Mouse (Mus musculus) cerebellum, postnatal 36 days (tissue): ENCODE measurements around the gene Traf3.
A peak's percentile ranks its signal among the peaks of the same experiment; 100 is the strongest.

Source experiments
- DNase-seq, 2 experiments: peaks; one replicate each; pipeline ENCODE4 v3.0.0; 2021 to 2022; ENCODE audit warnings: mixed read lengths in 2 of 2

The Traf3 gene

GRCm38 (mm10) chr12:111153946-111154345 lies 12.2 kb upstream of the Traf3 start:
- no peak for DNase-seq

GRCm38 (mm10) chr12:111154641-111155040 lies 11.5 kb upstream of the Traf3 start:
- no peak for DNase-seq

- no peak for DNase-seq
Measured at GRCm38 (mm10) chr12:111155756-111156155, 10.4 kb upstream of the Traf3 start.

GRCm38 (mm10) chr12:111159659-111160428 lies 6.3 kb upstream of the Traf3 start:
- DNase-seq: no peak

- no peak for DNase-seq
Measured at GRCm38 (mm10) chr12:111160871-111161270, 5.3 kb upstream of the Traf3 start.

GRCm38 (mm10) chr12:111161943-111162311 lies 4.2 kb upstream of the Traf3 start:
- DNase-seq: no peak

GRCm38 (mm10) chr12:111162312-111163061 lies 3.7 kb upstream of the Traf3 start:
- no peak for DNase-seq

GRCm38 (mm10) chr12:111164310-111164751 lies 1.8 kb upstream of the Traf3 start:
- DNase-seq: peak; percentile 84

- peak; percentile 46 to 49 for DNase-seq
Measured at GRCm38 (mm10) chr12:111165146-111165812, 891 bp upstream of the Traf3 start.

- DNase-seq: peak; percentile 30 to 44
Measured at GRCm38 (mm10) chr12:111166681-111167289, 615 bp downstream of the Traf3 start.

- peak; percentile 43 to 45 for DNase-seq
Measured at GRCm38 (mm10) chr12:111168891-111169290, 2.7 kb downstream of the Traf3 start.

- DNase-seq: no peak
Measured at GRCm38 (mm10) chr12:111178772-111179171, 12.6 kb downstream of the Traf3 start.

GRCm38 (mm10) chr12:111181848-111182247 lies 15.7 kb downstream of the Traf3 start:
- DNase-seq: no peak

- no peak for DNase-seq
Measured at GRCm38 (mm10) chr12:111182378-111182777, 16.2 kb downstream of the Traf3 start.

- DNase-seq: no peak
Measured at GRCm38 (mm10) chr12:111184476-111184875, 18.3 kb downstream of the Traf3 start, which contains the start of gene 4930595D18Rik. 4930595D18Rik (minus strand) TSS chr12:111184491.

GRCm38 (mm10) chr12:111186986-111187385 lies 20.8 kb downstream of the Traf3 start:
- DNase-seq: no peak

GRCm38 (mm10) chr12:111188295-111188694 lies 22.1 kb downstream of the Traf3 start:
- no peak for DNase-seq

- DNase-seq: no peak
Measured at GRCm38 (mm10) chr12:111190355-111190754, 24.2 kb downstream of the Traf3 start.

- no peak for DNase-seq
Measured at GRCm38 (mm10) chr12:111190891-111191290, 24.7 kb downstream of the Traf3 start.

GRCm38 (mm10) chr12:111192777-111193176 lies 26.6 kb downstream of the Traf3 start:
- DNase-seq: no peak

- DNase-seq: peak; percentile 25 to 38
Measured at GRCm38 (mm10) chr12:111193331-111193730, 27.2 kb downstream of the Traf3 start.

GRCm38 (mm10) chr12:111196548-111196947 lies 30.4 kb downstream of the Traf3 start:
- DNase-seq: no peak

GRCm38 (mm10) chr12:111203076-111203475 lies 36.9 kb downstream of the Traf3 start:
- no peak for DNase-seq
